Mouse (Mus musculus): ENCODE measurements around the gene Fam3c. TPM values are rescaled to one million over a fixed set of nuclear protein-coding genes. Genes with fewer than 3 reads are reported as not detected.

Fam3c gene
- polyA plus RNA-seq, 1 experiment from 2014 or later, result 35.6 TPM

DNA sequence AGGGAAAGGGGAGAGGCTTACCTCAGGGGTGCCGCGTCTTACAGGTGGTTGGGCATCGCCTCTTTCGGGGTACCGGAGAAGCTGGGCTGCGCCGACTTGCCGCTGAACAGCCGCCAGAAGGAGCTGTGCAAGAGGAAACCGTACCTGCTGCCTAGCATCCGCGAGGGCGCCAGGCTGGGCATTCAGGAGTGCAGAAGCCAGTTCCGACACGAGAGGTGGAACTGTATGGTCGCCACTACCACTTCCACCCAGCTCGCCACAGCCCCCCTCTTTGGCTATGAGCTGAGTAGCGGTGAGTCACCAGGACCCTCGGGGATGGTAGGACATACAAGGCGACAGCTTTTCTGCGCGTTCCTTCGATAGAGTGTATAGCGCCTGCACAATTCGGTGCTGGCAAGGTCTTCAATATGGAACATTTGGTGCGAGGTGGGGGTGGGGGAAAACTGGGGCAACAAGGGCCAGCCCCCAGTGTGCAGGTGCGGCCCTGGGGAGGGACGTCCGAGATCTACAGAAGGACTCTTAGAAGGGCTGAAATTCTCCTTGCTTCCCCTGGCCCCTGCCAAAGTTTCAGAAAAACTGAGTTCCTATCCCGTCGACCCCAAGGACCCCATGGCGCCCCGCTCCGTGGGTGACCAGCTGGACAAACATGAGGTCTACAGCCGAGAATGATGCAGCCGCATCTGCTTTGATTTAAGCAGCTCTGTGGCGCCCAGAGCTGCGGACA lies 67.1 kb downstream of the Fam3c start:
- Histone ChIP-seq H3K36me3 (ENCODE audit: control insufficient read depth, insufficient read depth, low read length) (no peaks in the 10 kb centered on the region), H3K27me3 (replicated peaks; ENCODE audit: control insufficient read depth, insufficient read depth, low read length) (peaks cover 23% of the 10 kb centered on the region), H3K9ac (ENCODE audit: low read depth, low read length) (peak overlapping the region; percentile 23), H3K9me3 (ENCODE audit: control insufficient read depth, low read length) (no peaks in the 10 kb centered on the region), H3K4me3 (ENCODE audit: low read length) (peak overlapping the region; percentile 41), H3K4me1 (ENCODE audit: control insufficient read depth, insufficient read depth, low read length) (peaks cover 20% of the 10 kb centered on the region), H3K4me2 (ENCODE audit: low read depth, low read length) (peak overlapping the region; percentile 71), H3K27ac (ENCODE audit: low read length) (no peak overlapping the region)
- under 1% methylated on average over 38 of the region's 38 CpGs for WGBS
- ATAC-seq, result peak; percentile 68

DNA sequence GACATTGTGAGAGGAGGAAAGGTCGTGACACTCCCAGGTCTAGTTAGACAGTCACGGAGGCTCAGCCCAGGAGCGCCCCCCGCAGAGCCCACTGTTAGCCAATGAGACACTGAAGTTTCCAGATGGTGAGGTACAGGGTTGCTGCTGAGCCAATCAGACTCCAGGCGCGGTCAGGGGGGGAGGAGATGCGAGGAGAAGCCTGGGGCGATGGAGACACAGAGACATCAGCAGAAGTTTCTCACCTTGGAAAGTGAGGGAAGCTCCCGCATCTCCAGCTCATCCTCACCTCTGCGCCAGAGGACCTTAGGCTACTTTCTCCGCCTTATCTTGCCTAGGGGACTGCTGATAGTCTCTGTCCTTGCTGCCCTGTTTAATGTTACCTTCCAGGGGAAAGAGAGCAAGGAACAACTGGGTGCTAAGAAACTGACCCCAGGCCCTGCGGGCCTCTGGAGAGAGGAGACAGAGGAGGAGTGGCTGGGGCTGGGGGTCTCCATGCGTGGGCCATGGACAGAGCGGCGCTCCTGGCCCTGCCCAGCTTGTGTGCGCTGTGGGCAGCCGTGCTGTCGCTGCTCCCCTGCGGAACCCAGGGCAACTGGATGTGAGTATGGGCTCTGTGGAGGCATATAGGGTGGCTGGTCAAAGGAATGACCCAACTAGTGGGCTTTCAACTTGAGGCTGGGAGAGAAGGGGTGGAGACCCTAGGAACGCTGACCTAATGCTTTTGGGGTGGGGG lies 67.9 kb downstream of the Fam3c start, which contains the start of gene Wnt16:
Gene Wnt16 (plus strand): TSS at position 224 of the 733 bp plus-strand sequence.
- H3K9me3 ChIP-seq (ENCODE audit: control insufficient read depth, low read length), result no peaks in the 10 kb centered on the region
- peaks cover 23% of the 10 kb centered on the region for H3K27me3 ChIP-seq (replicated peaks; ENCODE audit: control insufficient read depth, insufficient read depth, low read length)
- no peak within 1 kb of the TSS for H3K27ac ChIP-seq (ENCODE audit: low read length)
- H3K36me3 ChIP-seq (ENCODE audit: control insufficient read depth, insufficient read depth, low read length), result no peaks in the 10 kb centered on the region
- H3K4me1 ChIP-seq (ENCODE audit: control insufficient read depth, insufficient read depth, low read length), result peaks cover 20% of the 10 kb centered on the region
- peak within 1 kb of the TSS; percentile 23 for H3K9ac ChIP-seq (ENCODE audit: low read depth, low read length)
- peak within 1 kb of the TSS; percentile 41 for H3K4me3 ChIP-seq (ENCODE audit: low read length)
- H3K4me2 ChIP-seq (ENCODE audit: low read depth, low read length), result peak within 1 kb of the TSS; percentile 71
- WGBS, result 5% methylated on average over 20 of the region's 20 CpGs
- ATAC-seq, result peak; percentile 67

GRCm38 (mm10) chr6:22282405-22282804 lies 73.6 kb downstream of the Fam3c start:
- 88% methylated on average over 4 of the region's 4 CpGs for WGBS
- no peaks in the 10 kb centered on the region for H3K9me3 ChIP-seq (ENCODE audit: control insufficient read depth, low read length)
- ATAC-seq, result no peak
- no peak overlapping the region for H3K27ac ChIP-seq (ENCODE audit: low read length)
- no peak overlapping the region for H3K4me3 ChIP-seq (ENCODE audit: low read length)
- H3K4me2 ChIP-seq (ENCODE audit: low read depth, low read length), result no peak overlapping the region
- no peak overlapping the region for H3K9ac ChIP-seq (ENCODE audit: low read depth, low read length)
- H3K27me3 ChIP-seq (replicated peaks; ENCODE audit: control insufficient read depth, insufficient read depth, low read length), result no peaks in the 10 kb centered on the region
- peaks cover 5% of the 10 kb centered on the region; the same call in 1 of the 2 replicates for H3K4me1 ChIP-seq (ENCODE audit: control insufficient read depth, insufficient read depth, low read length)
- H3K36me3 ChIP-seq (ENCODE audit: control insufficient read depth, insufficient read depth, low read length), result no peaks in the 10 kb centered on the region

DNA sequence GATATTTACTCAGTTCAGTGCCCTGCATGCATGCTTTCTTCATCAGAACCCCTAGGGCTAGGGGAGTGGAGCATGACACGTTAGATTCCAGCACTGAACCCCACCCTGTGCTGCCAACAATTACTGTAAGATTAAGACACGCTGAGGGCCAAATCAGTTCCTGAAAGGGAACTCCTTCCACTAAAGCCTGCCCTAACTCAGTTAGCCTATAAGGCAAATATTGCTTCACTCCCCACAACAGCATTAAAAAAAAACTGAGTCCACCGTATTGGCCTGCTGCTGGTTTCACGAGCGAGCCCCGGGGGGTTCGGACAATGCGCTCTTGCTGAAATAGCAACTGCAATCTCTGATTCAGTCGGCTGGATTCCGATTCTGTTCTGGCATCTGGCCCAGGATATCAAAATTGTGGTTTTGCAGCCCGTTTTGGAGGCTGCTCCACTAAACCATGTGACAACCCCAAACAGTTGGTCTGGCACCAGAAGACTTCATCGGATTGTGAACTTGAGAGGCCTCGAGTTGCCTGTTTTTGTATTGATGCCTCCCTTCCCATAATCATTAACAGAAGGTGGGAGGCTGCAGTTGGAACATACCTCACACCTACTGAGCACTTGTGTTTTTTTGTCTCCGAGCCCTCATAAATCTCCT lies 75.7 kb downstream of the Fam3c start:
- H3K27me3 ChIP-seq (replicated peaks; ENCODE audit: control insufficient read depth, insufficient read depth, low read length), result no peaks in the 10 kb centered on the region
- H3K9me3 ChIP-seq (ENCODE audit: control insufficient read depth, low read length), result no peaks in the 10 kb centered on the region
- no peaks in the 10 kb centered on the region for H3K36me3 ChIP-seq (ENCODE audit: control insufficient read depth, insufficient read depth, low read length)
- 44% methylated on average over 14 of the region's 14 CpGs for WGBS
- no peak overlapping the region for H3K4me3 ChIP-seq (ENCODE audit: low read length)
- peak; percentile 56 for ATAC-seq
- 0 out of 2 replicates have a peak overlapping the region, but pooled peaks have one; percentile 1 for H3K4me2 ChIP-seq (ENCODE audit: low read depth, low read length)
- H3K27ac ChIP-seq (ENCODE audit: low read length), result no peak overlapping the region
- peaks cover 5% of the 10 kb centered on the region; the same call in 1 of the 2 replicates for H3K4me1 ChIP-seq (ENCODE audit: control insufficient read depth, insufficient read depth, low read length)
- H3K9ac ChIP-seq (ENCODE audit: low read depth, low read length), result no peak overlapping the region

GRCm38 (mm10) chr6:22277941-22278340 lies 78.1 kb downstream of the Fam3c start:
- Histone ChIP-seq H3K4me3 (ENCODE audit: low read length) (no peak overlapping the region), H3K27me3 (replicated peaks; ENCODE audit: control insufficient read depth, insufficient read depth, low read length) (no peaks in the 10 kb centered on the region), H3K4me1 (ENCODE audit: control insufficient read depth, insufficient read depth, low read length) (peaks cover 5% of the 10 kb centered on the region; the same call in 1 of the 2 replicates), H3K9ac (ENCODE audit: low read depth, low read length) (no peak overlapping the region), H3K9me3 (ENCODE audit: control insufficient read depth, low read length) (no peaks in the 10 kb centered on the region), H3K4me2 (ENCODE audit: low read depth, low read length) (no peak overlapping the region), H3K36me3 (ENCODE audit: control insufficient read depth, insufficient read depth, low read length) (no peaks in the 10 kb centered on the region), H3K27ac (ENCODE audit: low read length) (no peak overlapping the region)
- no peak for ATAC-seq
- 86% methylated on average over 3 of the region's 3 CpGs for WGBS

DNA sequence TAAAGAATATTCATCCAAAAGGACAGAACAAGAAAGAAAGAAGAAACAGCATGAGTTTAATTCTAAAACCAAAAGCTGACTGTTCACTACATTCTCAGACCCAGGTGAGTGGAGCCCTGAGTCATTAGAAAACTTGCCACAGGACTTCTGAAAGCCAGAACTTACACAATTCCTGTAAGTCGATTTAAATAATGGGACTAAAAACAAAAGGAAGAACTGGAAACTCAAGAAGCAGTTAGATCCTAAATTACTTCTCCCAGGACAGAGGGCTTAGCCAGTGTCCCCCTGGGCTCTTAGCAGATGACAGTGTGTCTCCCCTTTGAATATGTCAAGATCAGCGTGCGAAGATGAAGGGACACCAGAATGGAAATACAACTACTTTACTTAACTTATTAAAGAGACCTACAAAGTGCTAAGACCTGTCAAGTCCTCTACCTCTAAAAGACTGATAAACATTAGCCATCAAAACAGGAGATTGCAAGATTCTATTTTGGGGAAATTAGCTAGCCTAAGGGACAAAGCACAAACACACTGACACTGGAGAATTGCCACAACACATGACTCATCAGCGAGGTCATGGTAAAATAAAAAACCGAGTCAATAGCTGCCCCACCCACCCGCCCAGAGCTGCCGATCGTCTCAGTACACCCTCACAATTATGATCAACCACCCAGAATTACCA lies 86.1 kb downstream of the Fam3c start:
- no peak overlapping the region for H3K4me2 ChIP-seq (ENCODE audit: low read depth, low read length)
- ATAC-seq, result no peak
- H3K27ac ChIP-seq (ENCODE audit: low read length), result no peak overlapping the region
- no peaks in the 10 kb centered on the region for H3K36me3 ChIP-seq (ENCODE audit: control insufficient read depth, insufficient read depth, low read length)
- no peak overlapping the region for H3K9ac ChIP-seq (ENCODE audit: low read depth, low read length)
- 64% methylated on average over 8 of the region's 8 CpGs for WGBS
- H3K4me1 ChIP-seq (ENCODE audit: control insufficient read depth, insufficient read depth, low read length), result no peaks in the 10 kb centered on the region
- no peaks in the 10 kb centered on the region for H3K9me3 ChIP-seq (ENCODE audit: control insufficient read depth, low read length)
- H3K27me3 ChIP-seq (replicated peaks; ENCODE audit: control insufficient read depth, insufficient read depth, low read length), result no peaks in the 10 kb centered on the region
- no peak overlapping the region for H3K4me3 ChIP-seq (ENCODE audit: low read length)

DNA sequence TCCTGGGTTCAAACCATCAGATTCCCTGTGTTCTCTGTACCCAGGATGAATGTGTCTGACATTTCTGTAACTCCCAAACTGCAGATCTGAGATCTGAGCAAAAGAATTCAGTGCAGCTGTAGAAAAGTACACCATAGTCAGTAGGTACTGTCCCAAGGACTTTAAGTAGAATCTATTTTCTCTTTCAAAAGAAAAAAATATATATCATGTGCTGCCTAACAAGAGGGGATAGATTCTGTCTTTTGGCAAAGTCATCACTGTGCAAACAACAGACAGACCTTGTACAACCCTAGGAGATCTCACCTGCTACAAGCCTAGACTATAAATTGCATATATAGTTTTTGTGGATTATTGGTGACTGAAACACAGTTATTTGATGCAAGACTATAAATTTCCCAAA lies 87.4 kb downstream of the Fam3c start:
- no peak for ATAC-seq

GRCm38 (mm10) chr6:22267807-22268667 lies 88.0 kb downstream of the Fam3c start:
- Histone ChIP-seq H3K36me3 (ENCODE audit: control insufficient read depth, insufficient read depth, low read length) (no peaks in the 10 kb centered on the region), H3K4me3 (ENCODE audit: low read length) (no peak overlapping the region), H3K27me3 (replicated peaks; ENCODE audit: control insufficient read depth, insufficient read depth, low read length) (no peaks in the 10 kb centered on the region), H3K4me2 (ENCODE audit: low read depth, low read length) (no peak overlapping the region), H3K27ac (ENCODE audit: low read length) (no peak overlapping the region), H3K4me1 (ENCODE audit: control insufficient read depth, insufficient read depth, low read length) (no peaks in the 10 kb centered on the region), H3K9ac (ENCODE audit: low read depth, low read length) (no peak overlapping the region), H3K9me3 (ENCODE audit: control insufficient read depth, low read length) (no peaks in the 10 kb centered on the region)
- no peak for ATAC-seq
- WGBS, result 71% methylated on average over 5 of the region's 5 CpGs

More for the DNA sequence above, 87.4 kb downstream of the Fam3c start:
- Histone ChIP-seq H3K9ac (ENCODE audit: low read depth, low read length) (no peak overlapping the region), H3K4me3 (ENCODE audit: low read length) (no peak overlapping the region), H3K4me1 (ENCODE audit: control insufficient read depth, insufficient read depth, low read length) (no peaks in the 10 kb centered on the region), H3K27me3 (replicated peaks; ENCODE audit: control insufficient read depth, insufficient read depth, low read length) (no peaks in the 10 kb centered on the region), H3K9me3 (ENCODE audit: control insufficient read depth, low read length) (no peaks in the 10 kb centered on the region), H3K4me2 (ENCODE audit: low read depth, low read length) (no peak overlapping the region), H3K36me3 (ENCODE audit: control insufficient read depth, insufficient read depth, low read length) (no peaks in the 10 kb centered on the region), H3K27ac (ENCODE audit: low read length) (no peak overlapping the region)
